Mouse (Mus musculus) spleen, adult 12 weeks (tissue): Measurements from ENCODE around the gene Coro1c.

Experiments
- DNase-seq: peaks from one replicate; pipeline ENCODE4 v3.0.0; 2022; ENCODE audit warnings: low spot score

The Coro1c gene

DNA sequence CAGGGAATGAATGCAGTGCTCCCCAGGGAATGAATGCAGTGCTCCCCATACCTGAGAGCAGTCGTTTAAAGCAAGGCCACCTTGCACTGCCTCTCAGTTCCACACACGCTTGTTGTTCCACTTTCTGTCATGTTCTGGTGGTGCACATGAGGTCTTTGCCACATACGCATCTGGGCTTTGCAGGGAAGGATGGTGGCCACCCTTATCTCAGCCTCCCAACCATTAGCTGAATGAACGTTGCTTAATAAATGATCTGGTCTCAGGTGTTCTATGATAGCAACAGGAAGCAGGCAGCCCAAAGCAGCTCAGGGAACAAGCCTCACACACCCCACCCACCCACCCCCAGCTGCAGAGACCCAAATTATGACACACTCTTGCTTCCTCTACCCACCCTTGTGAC is 16.1 kb upstream of the Coro1c start:
- DNase-seq, result no peak

DNA sequence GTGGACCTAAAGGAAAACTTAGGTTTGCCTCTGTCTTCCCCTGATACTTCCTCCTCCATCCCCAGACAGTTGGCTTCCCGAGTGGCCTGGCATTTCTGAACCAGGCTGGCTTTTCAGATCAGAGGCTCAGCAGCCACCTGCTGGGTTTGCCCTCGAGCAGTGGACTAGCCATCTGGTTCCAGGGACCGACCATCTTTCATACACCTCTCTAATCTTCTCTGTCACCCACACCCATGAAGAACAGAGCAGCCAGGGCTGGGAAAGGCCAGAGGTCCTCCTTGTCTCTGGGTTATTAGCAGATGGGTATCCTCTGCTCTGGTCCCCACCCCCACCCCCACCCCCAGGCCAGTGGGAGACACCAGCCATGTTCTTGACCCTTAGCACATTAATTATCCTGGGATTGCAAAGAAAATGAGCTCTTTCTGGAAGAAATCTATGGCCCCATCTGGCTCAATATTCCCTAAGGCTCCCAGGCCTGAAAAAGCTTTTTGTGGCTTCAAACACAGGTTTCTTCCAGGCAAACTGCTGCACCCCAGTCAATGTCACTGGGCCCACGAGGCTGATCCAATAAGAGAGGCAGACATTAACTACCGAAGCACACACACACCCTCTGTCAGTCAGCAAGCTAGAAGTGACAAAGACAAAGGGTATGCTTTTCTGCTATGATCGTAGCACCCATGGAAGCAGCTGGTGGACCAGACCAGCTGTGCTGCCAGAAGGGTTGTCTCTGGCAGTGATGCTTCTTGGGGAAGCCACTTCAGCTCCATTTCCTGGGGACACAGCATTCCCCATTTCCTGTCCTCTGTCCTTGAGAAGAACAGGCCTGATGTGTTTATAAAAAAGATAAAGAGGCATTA is 13.0 kb upstream of the Coro1c start:
- no peak for DNase-seq

DNA sequence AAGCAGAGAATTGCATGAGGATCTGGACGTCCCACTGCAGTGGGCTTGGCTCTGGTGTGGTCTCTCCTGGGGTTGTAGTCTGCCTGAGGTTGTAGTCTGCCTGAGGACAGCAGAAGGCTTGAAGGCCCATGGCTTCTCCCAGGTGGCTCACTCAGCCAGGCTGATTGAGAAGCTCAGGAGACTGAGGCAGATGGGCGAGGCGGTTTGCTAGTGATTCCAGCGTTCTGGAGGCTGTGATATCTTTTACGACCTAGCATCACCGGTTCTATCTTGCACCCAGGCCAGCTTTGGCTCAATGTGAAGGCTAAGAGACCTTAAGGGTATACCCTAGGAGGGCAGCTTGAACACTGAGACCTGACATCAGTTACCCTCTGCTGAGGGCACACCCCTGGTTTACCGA is 10.5 kb upstream of the Coro1c start:
- DNase-seq, result no peak

DNA sequence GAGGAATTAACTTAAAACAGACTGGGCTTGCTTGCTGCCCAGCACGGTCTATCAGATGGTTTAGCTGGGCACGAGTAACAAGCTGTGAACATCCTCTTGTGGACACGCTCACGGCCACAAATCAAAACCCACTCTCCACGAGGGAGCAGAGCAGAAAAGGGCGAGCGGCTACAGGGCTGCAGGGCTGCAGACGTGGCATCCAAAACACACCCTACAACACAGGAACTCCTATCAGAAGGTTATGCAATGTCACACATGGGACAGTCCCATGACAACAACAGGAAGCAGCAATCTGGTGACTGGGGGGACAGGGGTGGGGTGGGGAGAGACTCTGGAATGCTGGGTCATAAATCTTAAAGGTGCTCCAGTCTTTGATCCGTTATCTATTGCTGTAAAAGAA is 10.1 kb upstream of the Coro1c start:
- no peak for DNase-seq

DNA sequence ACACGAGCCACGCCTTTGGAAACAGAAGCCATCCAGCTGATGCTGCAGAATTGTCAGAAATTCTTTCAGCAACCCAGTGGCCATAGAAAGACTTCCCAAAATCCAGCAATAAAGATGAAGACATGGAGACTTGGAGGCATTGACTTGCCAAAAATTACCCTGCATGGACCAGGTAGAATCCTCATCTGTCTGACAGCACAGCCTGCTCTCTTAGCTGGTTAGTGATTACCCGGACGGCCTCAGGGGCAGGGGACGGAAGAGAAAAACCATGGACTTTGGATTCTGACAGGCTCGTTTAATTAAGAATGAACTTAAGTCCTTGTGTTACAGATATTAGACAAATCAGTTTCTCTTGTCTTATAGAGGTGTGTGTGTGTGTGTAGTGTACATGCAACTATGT is 2.1 kb upstream of the Coro1c start:
- no peak for DNase-seq

DNA sequence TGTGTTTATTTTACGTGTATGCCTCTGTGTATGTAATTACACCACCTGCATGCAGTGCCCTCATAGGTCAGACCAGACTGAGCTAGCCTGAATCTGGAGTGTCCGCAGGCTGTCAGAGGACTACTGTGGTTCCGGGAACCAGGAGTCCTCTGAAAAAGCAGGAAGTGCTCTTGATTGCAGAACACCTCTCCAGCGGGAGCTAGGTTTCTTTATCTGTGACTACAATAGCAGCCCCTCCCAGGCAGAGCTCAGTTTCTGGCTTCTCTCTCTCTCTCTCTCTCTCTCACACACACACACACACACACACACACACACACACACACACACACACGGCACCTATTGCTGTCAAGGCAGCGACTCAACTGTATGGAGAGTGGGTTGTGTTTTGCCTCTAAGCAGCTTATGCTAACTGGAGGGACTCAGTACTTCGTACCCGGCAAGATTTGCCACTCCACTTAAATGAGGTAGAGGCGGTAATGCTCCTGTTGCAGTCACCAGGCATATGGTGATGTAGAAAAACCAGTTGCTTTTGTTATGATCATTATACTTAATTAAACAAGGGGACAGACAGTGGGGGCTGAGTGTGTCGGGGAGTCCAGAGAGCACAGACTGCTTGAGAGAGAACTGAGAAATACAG is 1.6 kb upstream of the Coro1c start:
- DNase-seq, result no peak

DNA sequence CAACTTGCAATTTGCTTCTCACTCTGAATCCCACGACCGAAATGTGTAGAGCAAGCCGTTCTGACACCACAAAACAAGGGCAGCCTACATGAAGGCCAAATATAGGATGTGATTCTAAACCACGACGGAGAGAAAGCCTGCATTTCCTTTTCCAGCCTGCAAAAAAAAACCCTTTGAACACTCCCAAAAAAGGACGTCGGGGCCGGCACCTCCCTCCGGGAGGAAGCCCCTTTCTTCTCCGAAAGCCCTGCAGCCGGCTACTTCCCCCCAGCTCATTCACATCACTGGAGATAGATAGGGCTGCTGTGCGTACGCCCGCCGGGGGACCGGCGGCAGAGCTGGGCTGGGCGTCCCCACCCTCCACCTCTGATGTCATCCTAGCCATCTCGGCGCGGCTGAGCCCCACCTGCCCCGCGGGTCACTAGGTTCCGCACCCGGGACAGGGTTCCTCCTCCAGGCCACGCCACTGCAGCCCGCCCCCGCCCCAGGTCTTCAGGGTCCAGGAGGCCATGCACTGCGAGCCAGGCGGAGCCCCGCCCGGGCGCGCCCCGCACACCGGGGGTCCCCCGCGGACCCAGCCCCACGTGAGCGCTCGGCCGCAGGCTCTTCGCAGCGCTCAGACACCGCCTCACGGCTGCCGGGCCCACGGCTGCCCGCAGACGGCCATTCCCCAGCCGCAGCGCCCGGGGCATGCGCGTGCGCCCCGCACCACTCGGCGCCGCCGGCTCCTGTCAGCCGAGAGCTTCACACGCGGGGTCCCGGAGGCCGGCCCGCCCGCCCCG is 581 bp downstream of the Coro1c start:
- peak; percentile 63 for DNase-seq

DNA sequence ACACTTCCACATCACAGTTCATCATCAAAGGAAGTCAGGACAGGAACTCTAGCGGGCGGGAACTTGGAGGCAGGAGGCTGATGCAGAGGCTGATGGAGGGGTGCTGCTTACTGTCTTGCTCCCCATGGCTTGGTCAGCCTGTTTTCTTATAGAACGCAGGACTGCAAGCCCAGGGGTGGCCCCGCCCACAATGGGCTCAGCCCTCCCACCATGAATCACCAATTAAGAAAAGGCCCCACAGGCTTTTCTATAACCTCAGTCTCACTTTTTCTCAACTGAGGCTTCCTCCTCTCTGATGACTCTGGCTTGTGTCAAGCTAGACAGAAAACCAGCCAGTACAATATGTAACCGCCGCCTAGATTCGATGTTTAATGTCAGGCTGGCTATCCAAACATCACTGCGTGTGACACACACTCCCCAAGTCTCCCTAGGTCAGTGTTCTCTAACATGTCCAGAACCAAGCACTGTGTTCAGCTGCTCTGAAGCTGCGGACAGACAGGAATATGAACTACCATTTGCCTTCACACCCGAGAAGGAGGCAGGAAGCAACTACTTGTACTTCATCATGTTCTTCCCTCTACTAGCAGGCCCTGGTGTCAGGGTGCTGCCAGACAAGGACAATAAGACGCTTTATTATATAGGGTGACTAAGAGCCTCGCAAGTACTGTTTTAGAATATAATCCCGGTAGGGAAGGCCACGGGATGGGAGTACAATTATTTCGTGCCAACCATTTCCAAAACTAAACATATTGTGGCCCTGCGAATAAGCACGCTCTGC is 1.4 kb downstream of the Coro1c start:
- peak; percentile 41 for DNase-seq

DNA sequence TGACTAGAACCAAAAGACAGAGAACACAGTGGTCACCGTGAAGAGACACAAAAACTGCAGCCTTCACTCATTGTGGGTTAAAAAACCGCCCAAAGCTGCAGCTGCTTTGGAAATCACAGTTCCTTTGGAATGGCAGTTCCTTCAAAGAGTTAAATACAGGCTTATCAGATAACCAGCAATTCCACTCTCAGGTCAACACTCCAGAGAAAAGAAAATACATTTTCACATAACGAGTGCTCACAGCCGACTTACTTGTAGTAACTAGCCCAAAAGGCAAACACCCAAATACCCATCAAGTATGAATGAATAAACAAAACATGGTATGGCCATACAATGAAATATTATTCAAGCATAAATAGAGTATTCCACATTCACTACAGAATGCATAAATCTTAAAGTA is 3.6 kb downstream of the Coro1c start:
- no peak for DNase-seq

DNA sequence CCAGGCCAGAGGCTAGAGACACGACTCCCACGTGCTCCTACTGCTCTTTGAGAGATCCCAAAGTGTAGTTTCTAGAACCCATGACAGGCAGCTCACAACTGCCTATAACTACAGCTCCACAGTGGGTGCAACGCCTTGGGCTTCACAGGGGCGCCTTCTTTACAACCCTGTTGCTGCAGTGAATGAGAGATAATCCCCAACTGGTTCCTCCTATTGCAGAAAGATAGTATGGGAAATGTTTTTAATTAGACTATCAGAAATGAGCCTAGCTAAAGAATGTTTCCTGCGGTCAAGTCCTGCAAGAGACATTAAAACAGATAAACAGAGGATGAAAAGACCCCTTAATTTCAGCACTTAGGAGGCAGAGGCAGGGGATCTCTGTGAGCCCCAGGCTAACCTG is 5.6 kb downstream of the Coro1c start:
- DNase-seq, result no peak

DNA sequence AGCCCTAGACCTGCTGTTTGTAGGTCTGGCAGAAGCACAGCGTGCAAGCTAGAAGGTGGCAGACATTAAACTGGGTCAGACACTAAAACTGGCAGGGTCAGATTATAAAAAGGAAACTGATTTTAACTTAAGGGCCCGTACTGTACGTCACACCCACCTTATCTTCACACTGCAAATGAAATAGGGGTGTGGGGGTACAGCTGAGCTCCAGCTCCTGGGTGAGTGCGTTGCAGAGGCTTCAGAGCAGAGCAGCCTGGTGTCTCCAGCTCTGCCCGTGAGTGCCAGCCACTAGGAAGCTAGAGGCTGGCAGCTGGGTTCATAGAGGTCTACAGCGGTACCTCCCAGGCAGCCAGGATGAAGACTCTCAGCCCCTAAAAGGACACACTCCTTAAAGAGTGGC is 6.5 kb downstream of the Coro1c start:
- DNase-seq, result no peak

DNA sequence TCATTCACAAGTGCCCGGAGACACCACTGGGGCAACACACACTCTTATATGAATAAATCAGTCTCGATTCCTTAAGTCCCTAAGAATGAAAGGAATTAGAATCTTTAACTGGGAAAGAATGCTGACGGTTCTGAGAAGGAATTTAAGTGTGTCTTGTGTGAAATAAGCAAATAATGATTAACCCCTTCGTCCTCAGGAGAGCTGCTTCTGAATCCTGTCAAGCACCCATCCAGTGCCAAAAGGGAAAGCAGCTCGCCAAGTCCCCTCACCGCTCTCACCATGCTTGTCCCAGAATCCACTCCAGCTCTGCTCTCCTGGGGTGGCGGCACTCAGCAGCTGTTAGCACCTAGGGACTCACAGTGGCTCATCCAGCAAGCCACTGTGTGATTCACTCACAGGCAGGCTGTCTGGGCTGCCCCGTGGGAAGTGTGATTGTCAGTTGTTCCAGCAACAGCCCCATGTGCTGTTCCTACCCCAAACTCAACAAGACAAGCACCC is 7.4 kb downstream of the Coro1c start:
- no peak for DNase-seq

DNA sequence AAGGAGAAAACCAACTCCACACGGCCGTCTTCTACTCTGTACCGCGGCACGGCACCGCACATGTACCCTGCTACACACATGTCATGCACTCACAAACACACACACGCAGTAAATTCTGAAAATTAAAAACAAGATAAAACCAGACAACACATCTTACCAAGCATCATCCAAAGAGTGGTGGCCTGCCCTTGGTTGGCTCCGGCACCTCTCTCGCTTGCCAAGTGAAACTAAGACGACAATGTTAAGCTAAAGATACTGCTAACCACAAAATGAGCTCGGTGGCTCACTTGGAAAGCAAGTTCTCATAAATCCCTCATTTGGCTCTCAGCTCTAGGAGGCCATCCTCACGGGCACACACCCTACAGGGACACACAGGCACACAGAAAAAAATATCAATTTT is 9.0 kb downstream of the Coro1c start:
- DNase-seq, result no peak

DNA sequence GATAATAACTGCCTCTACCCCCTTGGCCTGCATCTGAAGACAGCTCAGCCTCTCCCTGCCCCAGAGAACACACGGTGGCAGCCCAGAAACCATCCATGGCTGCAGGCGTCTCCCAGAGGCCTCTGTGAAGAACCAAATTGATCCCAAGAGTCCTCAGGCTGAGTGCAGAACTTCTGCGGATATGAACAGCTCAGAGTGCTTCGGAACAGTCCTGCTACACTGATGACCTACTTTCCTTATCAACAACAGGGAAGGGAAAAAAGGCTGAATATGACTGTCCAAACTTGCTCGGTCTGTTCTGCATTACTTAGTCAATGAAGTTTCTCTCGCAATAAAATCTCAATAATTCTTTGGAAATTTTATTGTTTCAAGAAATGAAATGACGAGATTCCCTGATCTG is 16.6 kb downstream of the Coro1c start:
- no peak for DNase-seq

DNA sequence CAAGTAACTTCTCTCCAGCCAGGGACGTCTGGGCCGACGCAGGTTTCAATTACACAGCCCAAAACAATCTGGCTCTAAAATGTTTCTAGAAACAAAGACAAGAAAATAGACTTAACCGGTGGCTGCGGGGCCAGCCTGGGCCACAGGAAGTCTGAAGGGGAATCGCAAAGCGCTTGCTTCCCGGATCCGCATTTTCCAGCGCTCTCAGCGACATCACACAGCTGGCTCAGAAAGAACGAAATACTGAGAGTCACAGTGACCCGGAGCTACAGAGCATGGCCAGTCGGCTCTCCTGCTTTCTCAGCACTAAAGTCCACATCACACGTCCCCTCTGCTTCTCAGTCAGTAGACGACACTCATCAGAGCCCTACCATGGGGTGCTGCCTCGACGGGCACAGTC is 17.7 kb downstream of the Coro1c start:
- DNase-seq, result no peak

DNA sequence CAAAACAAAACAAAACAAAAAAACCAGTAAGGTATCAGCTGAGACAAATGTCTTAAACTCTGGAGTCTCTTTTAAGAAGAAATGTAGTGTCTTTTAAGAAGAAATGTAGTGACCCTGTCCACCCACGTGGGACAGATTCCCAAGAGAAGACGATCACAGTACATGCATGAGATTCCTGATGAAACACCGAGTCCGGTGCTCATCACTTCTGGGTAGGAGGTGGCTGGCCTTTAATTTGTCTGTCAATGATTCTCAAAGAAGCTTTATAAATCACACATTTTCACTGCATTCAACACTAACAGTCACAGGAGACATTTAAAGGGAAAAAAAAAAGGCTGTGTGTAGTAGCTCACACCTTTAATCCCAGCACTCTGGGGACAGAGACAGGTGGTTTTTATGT is 18.6 kb downstream of the Coro1c start:
- no peak for DNase-seq

DNA sequence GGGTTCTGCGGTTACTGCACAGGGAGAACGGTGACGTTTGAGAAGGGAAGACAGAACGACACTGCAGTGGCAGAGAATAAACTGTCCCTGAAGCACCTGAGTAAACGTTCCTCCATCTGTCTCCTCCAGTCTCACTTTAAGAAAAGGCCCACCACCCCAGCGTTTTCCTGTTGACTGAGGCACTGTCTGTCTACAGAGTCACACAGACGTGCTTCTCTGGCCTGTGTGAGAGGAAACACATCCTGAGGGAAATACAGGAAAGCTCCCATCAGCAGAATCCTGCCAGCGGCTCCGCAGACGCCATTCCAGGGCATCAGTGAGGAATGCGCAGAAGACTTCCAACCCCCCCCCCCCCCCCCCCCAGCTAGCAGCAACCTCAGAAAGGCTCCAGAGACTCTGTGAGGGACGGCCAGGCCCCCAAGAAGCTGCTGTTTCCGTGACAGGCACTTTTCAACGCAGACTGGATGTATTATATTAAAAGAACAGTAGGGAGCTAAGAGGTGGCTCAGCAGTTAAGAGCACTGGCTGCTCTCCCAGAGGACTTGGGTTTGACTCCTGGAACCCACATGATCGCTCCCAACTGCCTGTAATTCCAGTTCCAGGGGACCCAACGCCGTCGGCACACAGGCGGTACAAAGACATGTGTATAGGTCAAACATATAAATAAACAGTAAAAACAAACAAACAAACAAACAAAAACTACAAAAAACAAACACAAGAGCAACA is 19.2 kb downstream of the Coro1c start:
- no peak for DNase-seq

DNA sequence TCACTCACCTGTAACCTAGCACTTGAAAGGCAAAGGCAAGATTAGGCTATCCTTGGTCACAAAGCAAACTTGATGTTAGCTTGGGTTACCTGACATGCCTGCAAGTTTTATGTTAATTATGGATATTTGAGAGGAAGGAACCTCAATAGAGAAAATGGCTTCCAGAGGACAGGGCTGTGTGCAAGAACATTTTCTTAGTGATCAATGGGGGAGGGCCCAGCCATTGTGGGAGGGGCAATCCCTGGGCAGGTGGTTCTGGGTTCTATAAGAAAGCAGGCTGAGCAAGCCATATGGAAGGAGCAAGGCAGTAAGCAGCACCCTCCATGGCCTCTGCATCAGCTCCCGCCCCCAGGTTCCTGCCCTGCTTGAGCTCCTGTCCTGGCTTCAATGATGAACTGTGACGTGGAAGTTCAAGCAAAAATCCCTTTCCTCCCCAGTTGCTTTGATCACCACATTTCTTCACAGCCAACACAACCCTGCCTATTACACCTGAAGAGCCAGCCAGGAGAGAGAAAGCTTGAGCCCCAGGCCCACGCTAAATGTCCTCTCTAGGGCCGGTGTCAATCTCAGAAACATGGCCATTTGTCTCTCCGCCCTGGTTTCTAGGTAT is 20.3 kb downstream of the Coro1c start:
- DNase-seq, result no peak

DNA sequence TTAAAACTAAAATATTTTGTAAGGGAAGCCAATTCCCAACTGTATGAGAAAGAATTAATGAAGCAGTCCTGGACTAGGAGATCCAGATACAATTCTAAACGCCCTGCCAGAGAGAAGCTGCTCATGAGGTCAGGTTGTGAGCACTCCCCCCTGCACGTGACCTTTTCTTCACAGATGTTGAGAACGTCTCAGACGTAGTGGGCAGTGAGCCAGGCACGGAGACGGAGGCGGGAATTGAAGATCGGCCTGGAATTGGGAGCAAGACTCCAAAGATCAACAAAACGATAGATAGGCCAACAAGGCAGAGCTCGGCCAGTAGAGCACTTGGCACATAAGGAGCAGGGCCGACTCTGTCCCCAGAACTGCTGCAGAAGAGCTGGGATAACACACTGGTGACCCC is 21.4 kb downstream of the Coro1c start:
- no peak for DNase-seq

DNA sequence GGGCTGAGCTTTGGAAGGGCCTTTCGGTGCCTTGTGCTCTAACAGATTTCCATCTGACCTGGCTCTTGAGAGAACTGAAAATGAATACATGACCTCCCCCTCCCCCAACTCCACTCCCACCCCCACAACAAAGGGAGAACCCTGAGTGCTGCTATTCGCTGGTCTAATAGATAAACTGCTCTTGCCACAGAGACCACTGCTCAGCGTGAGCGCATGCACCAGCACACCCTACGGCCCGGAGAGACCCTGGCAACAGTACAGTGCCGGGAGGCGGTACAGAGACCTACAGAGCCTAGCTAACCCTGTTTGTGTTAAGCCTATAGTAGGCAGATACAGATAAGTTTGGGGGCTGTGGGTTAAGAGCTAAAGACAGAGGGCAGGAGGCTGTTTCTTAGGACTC is 22.9 kb downstream of the Coro1c start:
- DNase-seq, result no peak

DNA sequence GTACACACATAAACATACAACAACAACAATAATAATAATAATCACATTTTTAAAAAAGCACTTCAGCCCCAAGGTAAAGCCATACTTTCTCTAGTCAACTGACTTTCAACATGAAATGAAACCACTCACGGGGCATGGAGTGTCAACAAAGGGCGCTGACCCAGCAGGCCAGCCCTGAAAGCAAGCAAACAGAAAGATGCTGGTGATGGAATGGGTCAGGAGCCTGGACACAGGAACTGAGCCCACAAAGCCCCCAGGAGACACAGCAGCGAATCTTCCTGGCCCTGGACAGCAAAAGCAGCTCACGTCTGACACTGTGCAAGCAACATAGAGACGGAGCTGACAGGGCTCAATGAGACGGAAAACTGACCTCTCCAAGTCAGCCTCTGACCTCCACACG is 23.8 kb downstream of the Coro1c start:
- no peak for DNase-seq
